Mouse (Mus musculus) neural tube, embryonic 15.5 days (tissue): ENCODE measurements around the gene Lgsn. TPM values are rescaled to one million over a fixed set of nuclear protein-coding genes. Genes with fewer than 3 reads are reported as not detected.

ENCODE experiments used
- ATAC-seq: fragments of 200-750 bp; cut with Nextera tagmentation; 2 replicates; pipeline ENCODE4 v1.8.0; 2017; ENCODE audit warnings: mild to moderate bottlenecking, moderate TSS enrichment, moderate library complexity; ENCODE audit not compliant: low FRiP score
- H3K27ac ChIP-seq: fragments of 300-500 bp; sonication (generic); replicated peaks from 2 replicates; pipeline ENCODE4 v1.5.1; 2015; ENCODE audit warnings: mild to moderate bottlenecking, inconsistent platforms
- H3K27me3 ChIP-seq: fragments of 300-500 bp; sonication (generic); replicated peaks from 2 replicates; pipeline ENCODE4 v1.6.1; 2015; ENCODE audit warnings: inconsistent platforms
- H3K36me3 ChIP-seq: fragments of 300-500 bp; sonication (generic); 2 replicates; pipeline ENCODE4 v1.6.1; 2015; ENCODE audit warnings: inconsistent platforms
- H3K4me1 ChIP-seq: fragments of 300-500 bp; sonication (generic); 2 replicates; pipeline ENCODE4 v1.6.1; 2015; ENCODE audit warnings: inconsistent platforms
- H3K4me2 ChIP-seq: fragments of 300-500 bp; sonication (generic); 2 replicates; pipeline ENCODE4 v1.6.1; 2015; ENCODE audit warnings: inconsistent platforms, mild to moderate bottlenecking, moderate library complexity
- H3K4me3 ChIP-seq: fragments of 300-500 bp; sonication (generic); replicated peaks from 2 replicates; pipeline ENCODE4 v1.5.1; 2015; ENCODE audit warnings: mild to moderate bottlenecking, inconsistent platforms
- H3K9ac ChIP-seq: fragments of 300-500 bp; sonication (generic); replicated peaks from 2 replicates; pipeline ENCODE4 v1.6.1; 2015; ENCODE audit warnings: mild to moderate bottlenecking, inconsistent platforms
- H3K9me3 ChIP-seq: fragments of 300-500 bp; sonication (generic); replicated peaks from 2 replicates; pipeline ENCODE4 v1.6.1; 2016; ENCODE audit warnings: inconsistent platforms
- WGBS: fragments of 180-500 bp; shearing (Covaris S2); methylation state at CpG from one replicate; pipeline ENCODE4 v1.1.7; 2015; ENCODE audit warnings: mixed read lengths; 5-methylcytosine and 5-hydroxymethylcytosine counted together
- polyA plus RNA-seq: library from polyadenylated mRNA; unstranded; fragments of >200 nt; fragmentation: Nextera tagmentation; extraction: Ambion mirVana; gene quantifications from 2 replicates; pipeline ENCODE4 v1.2.1, GENCODE M21; 2015

Gene Lgsn
- polyA plus RNA-seq, 1 experiment from 2014 or later: 0.13 TPM

- Histone ChIP-seq H3K4me3 (no peak overlapping the region), H3K27me3 (no peaks in the 10 kb centered on the region), H3K4me2 (no peak overlapping the region), H3K4me1 (no peaks in the 10 kb centered on the region), H3K9ac (no peak overlapping the region), H3K36me3 (no peaks in the 10 kb centered on the region), H3K27ac (no peak overlapping the region), H3K9me3 (no peaks in the 10 kb centered on the region)
- WGBS: 90% methylated on average over 7 of the region's 7 CpGs
- no peak for ATAC-seq
These were observed 10.7 kb upstream of the Lgsn start for GRCm38 (mm10) chr1:31165326-31166121.

GRCm38 (mm10) chr1:31175401-31175800, 800 bp upstream of the Lgsn start:
- ATAC-seq: no peak
- no peaks in the 10 kb centered on the region for H3K9me3 ChIP-seq
- no peaks in the 10 kb centered on the region for H3K36me3 ChIP-seq
- H3K27me3 ChIP-seq: no peaks in the 10 kb centered on the region
- no peak overlapping the region for H3K9ac ChIP-seq
- no peak overlapping the region for H3K4me3 ChIP-seq
- H3K4me2 ChIP-seq: no peak overlapping the region
- WGBS: 81% methylated on average over 3 of the region's 3 CpGs
- H3K4me1 ChIP-seq: no peaks in the 10 kb centered on the region
- no peak overlapping the region for H3K27ac ChIP-seq

- Histone ChIP-seq H3K27me3 (no peaks in the 10 kb centered on the region), H3K4me2 (no peak overlapping the region), H3K9me3 (no peaks in the 10 kb centered on the region), H3K36me3 (no peaks in the 10 kb centered on the region), H3K27ac (no peak overlapping the region), H3K9ac (no peak overlapping the region), H3K4me1 (no peaks in the 10 kb centered on the region), H3K4me3 (no peak overlapping the region)
- 50% methylated on average over 1 of the region's 1 CpGs for WGBS
- peak; percentile 66; the same call in 1 of the 2 replicates for ATAC-seq
These were observed 2.1 kb downstream of the Lgsn start for GRCm38 (mm10) chr1:31178264-31178663.

GRCm38 (mm10) chr1:31190237-31190866, 14.2 kb downstream of the Lgsn start:
- H3K4me1 ChIP-seq: no peaks in the 10 kb centered on the region
- H3K9me3 ChIP-seq: no peaks in the 10 kb centered on the region
- no peaks in the 10 kb centered on the region for H3K27me3 ChIP-seq
- H3K9ac ChIP-seq: no peak overlapping the region
- ATAC-seq: no peak
- no peak overlapping the region for H3K27ac ChIP-seq
- H3K4me3 ChIP-seq: no peak overlapping the region
- WGBS: 89% methylated on average over 10 of the region's 10 CpGs
- no peak overlapping the region for H3K4me2 ChIP-seq
- no peaks in the 10 kb centered on the region for H3K36me3 ChIP-seq

GRCm38 (mm10) chr1:31195633-31196032, 19.4 kb downstream of the Lgsn start:
- Histone ChIP-seq H3K4me3 (no peak overlapping the region), H3K27ac (no peak overlapping the region), H3K9ac (no peak overlapping the region), H3K4me1 (no peaks in the 10 kb centered on the region), H3K27me3 (no peaks in the 10 kb centered on the region), H3K4me2 (no peak overlapping the region), H3K36me3 (no peaks in the 10 kb centered on the region), H3K9me3 (no peaks in the 10 kb centered on the region)
- ATAC-seq: no peak
- 84% methylated on average over 1 of the region's 1 CpGs for WGBS

GRCm38 (mm10) chr1:31196959-31197358, 20.8 kb downstream of the Lgsn start:
- WGBS: 38% methylated on average over 3 of the region's 3 CpGs

GRCm38 (mm10) chr1:31203771-31204170, 27.6 kb downstream of the Lgsn start:
- Histone ChIP-seq H3K4me2 (no peak overlapping the region), H3K27me3 (no peaks in the 10 kb centered on the region), H3K9me3 (no peaks in the 10 kb centered on the region), H3K9ac (no peak overlapping the region), H3K36me3 (no peaks in the 10 kb centered on the region), H3K27ac (no peak overlapping the region), H3K4me1 (peaks cover 4% of the 10 kb centered on the region; the same call in 1 of the 2 replicates), H3K4me3 (no peak overlapping the region)
- ATAC-seq: no peak
- WGBS: 94% methylated on average over 10 of the region's 10 CpGs

More at GRCm38 (mm10) chr1:31196959-31197358, 20.8 kb downstream of the Lgsn start:
- no peak overlapping the region for H3K9ac ChIP-seq
- H3K4me2 ChIP-seq: no peak overlapping the region
- H3K27ac ChIP-seq: no peak overlapping the region
- no peaks in the 10 kb centered on the region for H3K9me3 ChIP-seq
- no peaks in the 10 kb centered on the region for H3K36me3 ChIP-seq
- no peaks in the 10 kb centered on the region for H3K27me3 ChIP-seq
- no peaks in the 10 kb centered on the region for H3K4me1 ChIP-seq
- peak; percentile 87 for ATAC-seq
- no peak overlapping the region for H3K4me3 ChIP-seq

GRCm38 (mm10) chr1:31205346-31205745, 29.1 kb downstream of the Lgsn start:
- 0 out of 2 replicates have a peak, but pooled peaks have one; percentile 13 for ATAC-seq
- Histone ChIP-seq H3K27ac (no peak overlapping the region), H3K9me3 (no peaks in the 10 kb centered on the region), H3K4me3 (no peak overlapping the region), H3K4me1 (peaks cover 4% of the 10 kb centered on the region; the same call in 1 of the 2 replicates), H3K36me3 (no peaks in the 10 kb centered on the region), H3K9ac (no peak overlapping the region), H3K27me3 (no peaks in the 10 kb centered on the region), H3K4me2 (no peak overlapping the region)
- 45% methylated on average over 7 of the region's 7 CpGs for WGBS

- Histone ChIP-seq H3K9me3 (no peaks in the 10 kb centered on the region), H3K4me1 (peaks cover 4% of the 10 kb centered on the region; the same call in 1 of the 2 replicates), H3K36me3 (no peaks in the 10 kb centered on the region), H3K9ac (no peak overlapping the region), H3K27ac (no peak overlapping the region), H3K4me2 (no peak overlapping the region), H3K4me3 (no peak overlapping the region), H3K27me3 (no peaks in the 10 kb centered on the region)
- ATAC-seq: no peak
- WGBS: 83% methylated on average over 3 of the region's 3 CpGs
These were observed 29.6 kb downstream of the Lgsn start for GRCm38 (mm10) chr1:31205770-31206169.

- Histone ChIP-seq H3K4me2 (no peak overlapping the region), H3K27ac (no peak overlapping the region), H3K27me3 (no peaks in the 10 kb centered on the region), H3K4me3 (no peak overlapping the region), H3K4me1 (0 out of 2 replicates have a peak, but pooled peaks cover 1% of the 10 kb centered on the region), H3K36me3 (no peaks in the 10 kb centered on the region), H3K9ac (no peak overlapping the region), H3K9me3 (no peaks in the 10 kb centered on the region)
- under 1% methylated on average over 5 of the region's 5 CpGs for WGBS
- peak; percentile 73; the same call in 1 of the 2 replicates for ATAC-seq
These were observed 33.9 kb downstream of the Lgsn start for GRCm38 (mm10) chr1:31210144-31210543.

- H3K9me3 ChIP-seq: no peaks in the 10 kb centered on the region
- no peak overlapping the region for H3K4me3 ChIP-seq
- no peak overlapping the region for H3K27ac ChIP-seq
- no peaks in the 10 kb centered on the region for H3K36me3 ChIP-seq
- H3K4me2 ChIP-seq: no peak overlapping the region
- no peaks in the 10 kb centered on the region for H3K27me3 ChIP-seq
- WGBS: 78% methylated on average over 1 of the region's 1 CpGs
- ATAC-seq: no peak
- no peak overlapping the region for H3K9ac ChIP-seq
- H3K4me1 ChIP-seq: no peaks in the 10 kb centered on the region
These were observed 38.6 kb downstream of the Lgsn start for GRCm38 (mm10) chr1:31214831-31215230.
